Mouse (Mus musculus) forebrain, embryonic 12.5 days (tissue): ENCODE measurements around the gene Rars2. TPM values are rescaled to one million over a fixed set of nuclear protein-coding genes. Genes with fewer than 3 reads are reported as not detected.
A peak's percentile ranks its signal among the peaks of the same experiment; 100 is the strongest.
"Not testable (repeated sequence)": the region's sequence is repeated elsewhere in the genome, so short reads cannot be mapped to it uniquely, and the experiment has no call there.

ENCODE experiments used
- ATAC-seq: fragments of 200-750 bp; cut with Nextera tagmentation; 2 replicates; pipeline ENCODE4 v1.8.0; 2017; ENCODE audit warnings: moderate TSS enrichment; ENCODE audit not compliant: low FRiP score
- H3K27ac ChIP-seq: fragments of 300-500 bp; sonication (generic); 2 replicates; pipeline ENCODE4 v1.5.1; 2016; ENCODE audit warnings: mild to moderate bottlenecking
- H3K27me3 ChIP-seq: fragments of 300-500 bp; sonication (generic); 2 replicates; pipeline ENCODE4 v1.6.1; 2016; ENCODE audit warnings: mild to moderate bottlenecking
- H3K36me3 ChIP-seq: fragments of 300-500 bp; sonication (generic); replicated peaks from 2 replicates; pipeline ENCODE4 v1.6.1; 2016; ENCODE audit warnings: mild to moderate bottlenecking
- H3K4me1 ChIP-seq: fragments of 300-500 bp; sonication (generic); 2 replicates; pipeline ENCODE4 v1.6.1; 2016
- H3K4me2 ChIP-seq: fragments of 300-500 bp; sonication (generic); 2 replicates; pipeline ENCODE4 v1.6.1; 2016; ENCODE audit warnings: mild to moderate bottlenecking, moderate library complexity
- H3K4me3 ChIP-seq: fragments of 300-500 bp; sonication (generic); replicated peaks from 2 replicates; pipeline ENCODE4 v1.5.1; 2016; ENCODE audit warnings: mild to moderate bottlenecking
- H3K9ac ChIP-seq: fragments of 300-500 bp; sonication (generic); 2 replicates; pipeline ENCODE4 v1.6.1; 2016; ENCODE audit warnings: mild to moderate bottlenecking
- H3K9me3 ChIP-seq: fragments of 300-500 bp; sonication (generic); 2 replicates; pipeline ENCODE4 v1.6.1; 2016
- WGBS: fragments of 180-500 bp; shearing (Covaris S2); methylation state at CpG from one replicate; pipeline ENCODE4 v1.1.7; 2016; 5-methylcytosine and 5-hydroxymethylcytosine counted together
- polyA plus RNA-seq: library from polyadenylated mRNA; unstranded; fragments of >200 nt; fragmentation: Nextera tagmentation; extraction: Ambion mirVana; gene quantifications from 2 replicates; pipeline ENCODE4 v1.2.1, GENCODE M21; 2016

Gene Rars2
- polyA plus RNA-seq, result 76.0 and 83.7 TPM in 2 replicates

DNA sequence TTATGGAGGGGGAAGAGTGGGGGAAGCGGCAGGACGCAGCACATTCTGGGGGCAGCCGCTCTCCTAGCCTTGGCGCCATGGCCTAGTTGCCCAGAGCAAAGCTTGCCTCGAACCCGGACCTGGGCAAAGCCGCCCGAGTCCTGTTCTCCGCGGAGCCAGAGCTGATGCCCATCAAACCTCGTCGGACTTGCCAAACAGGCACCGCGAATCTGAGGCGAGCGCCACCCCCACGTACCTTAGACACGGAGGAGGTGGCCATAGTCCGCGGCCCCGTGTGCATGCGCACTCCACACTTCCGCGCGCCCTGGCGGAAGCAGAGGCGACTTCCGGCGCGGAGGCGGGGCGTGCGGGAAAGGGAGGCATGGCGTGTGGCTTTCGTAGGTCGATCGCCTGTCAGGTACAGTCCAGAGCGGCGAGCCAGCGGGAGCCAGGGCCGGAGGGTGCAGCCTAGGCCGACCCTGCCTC lies at the start of gene Rars2, which contains the start of gene Orc3:
Gene Rars2 (plus strand): TSS at position 328 of the 465 bp plus-strand sequence.
Gene Orc3 (minus strand): TSS at position 315 of the 465 bp plus-strand sequence.
- Histone ChIP-seq H3K9ac (peak within 1 kb of the TSS; percentile 89), H3K36me3 (peaks cover 2% of the 10 kb centered on the region), H3K27me3 (no peaks in the 10 kb centered on the region), H3K4me3 (peak within 1 kb of the TSS; percentile 80), H3K4me2 (peak within 1 kb of the TSS; percentile 88), H3K4me1 (peaks cover 23% of the 10 kb centered on the region), H3K9me3 (no peaks in the 10 kb centered on the region), H3K27ac (peak within 1 kb of the TSS; percentile 85)
- under 1% methylated on average over 38 of the region's 42 CpGs for WGBS
- ATAC-seq, result peak; percentile 98

DNA sequence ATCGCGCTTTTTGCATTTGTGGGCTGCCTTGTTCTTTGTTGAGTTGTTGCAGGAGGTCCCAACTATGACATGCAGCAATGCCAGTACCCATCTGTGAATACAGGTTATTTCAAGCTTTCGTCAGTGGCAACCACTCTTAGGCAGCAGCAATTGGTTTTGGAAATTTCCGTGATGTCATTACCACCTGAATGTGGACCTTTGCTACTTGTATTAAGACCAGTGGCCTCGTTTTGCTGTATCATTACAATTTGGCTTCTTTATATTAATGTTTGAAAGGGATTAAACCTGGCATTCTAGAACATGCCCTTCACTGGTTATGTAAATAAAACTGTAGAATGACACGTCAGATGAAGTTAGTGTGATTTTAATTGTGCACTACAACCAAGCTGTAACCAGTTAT lies 48.5 kb upstream of the Rars2 start:
- peaks cover 57% of the 10 kb centered on the region for H3K36me3 ChIP-seq
- H3K4me1 ChIP-seq, result peaks cover 2% of the 10 kb centered on the region; the same call in 1 of the 2 replicates
- no peaks in the 10 kb centered on the region for H3K9me3 ChIP-seq
- WGBS, result 93% methylated on average over 6 of the region's 6 CpGs
- ATAC-seq, result no peak
- no peak overlapping the region for H3K9ac ChIP-seq
- no peak overlapping the region for H3K27ac ChIP-seq
- no peak overlapping the region for H3K4me2 ChIP-seq
- no peak overlapping the region for H3K4me3 ChIP-seq
- no peaks in the 10 kb centered on the region for H3K27me3 ChIP-seq

DNA sequence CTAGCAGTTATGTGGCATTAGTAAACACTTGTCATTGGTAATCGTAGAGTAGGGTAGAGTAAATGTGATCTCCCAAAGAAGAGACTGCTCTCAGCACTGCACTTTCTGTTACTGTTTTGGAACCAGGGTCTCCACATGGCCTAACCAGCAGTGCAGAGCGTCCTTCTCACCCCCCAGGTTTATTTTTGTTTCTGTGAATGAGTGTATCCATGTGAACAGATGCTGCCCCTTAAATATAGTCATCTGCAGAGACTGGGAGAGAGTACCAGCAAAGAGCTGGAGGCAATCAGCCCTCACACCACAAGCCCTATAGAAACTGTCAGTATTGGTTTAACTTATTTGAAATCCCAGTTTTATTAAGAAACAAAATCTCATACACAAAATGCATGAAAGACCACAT lies 41.9 kb upstream of the Rars2 start:
- Histone ChIP-seq H3K36me3 (peaks cover 86% of the 10 kb centered on the region), H3K9me3 (no peaks in the 10 kb centered on the region), H3K27ac (no peak overlapping the region), H3K9ac (no peak overlapping the region), H3K4me1 (no peaks in the 10 kb centered on the region), H3K4me3 (no peak overlapping the region), H3K4me2 (no peak overlapping the region), H3K27me3 (no peaks in the 10 kb centered on the region)
- WGBS, result 85% methylated on average over 2 of the region's 2 CpGs
- ATAC-seq, result no peak

DNA sequence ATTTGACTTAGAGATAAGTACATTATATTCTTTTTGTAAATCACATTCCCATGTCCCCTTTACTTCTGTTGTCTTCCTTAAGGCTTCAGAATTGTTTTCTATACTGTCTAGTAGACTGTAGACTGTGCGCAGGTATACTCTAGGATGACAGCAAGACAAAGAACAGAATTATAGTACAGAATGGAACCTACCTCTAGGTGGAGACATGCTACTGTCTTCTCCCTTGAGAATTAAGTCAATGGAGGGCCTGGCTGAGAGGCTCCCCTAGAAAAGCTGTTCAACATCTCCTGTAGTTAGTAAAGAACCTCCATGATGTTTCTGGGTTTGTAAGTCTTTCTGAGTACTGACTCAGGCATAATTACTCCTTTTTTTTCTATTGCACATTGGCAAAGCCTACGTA lies 37.7 kb upstream of the Rars2 start:
- no peak overlapping the region for H3K4me3 ChIP-seq
- H3K27me3 ChIP-seq, result no peaks in the 10 kb centered on the region
- H3K27ac ChIP-seq, result no peak overlapping the region
- no peaks in the 10 kb centered on the region for H3K4me1 ChIP-seq
- H3K9me3 ChIP-seq, result no peaks in the 10 kb centered on the region
- no peak overlapping the region for H3K4me2 ChIP-seq
- peaks cover 85% of the 10 kb centered on the region for H3K36me3 ChIP-seq
- 95% methylated on average over 2 of the region's 2 CpGs for WGBS
- ATAC-seq, result no peak
- H3K9ac ChIP-seq, result no peak overlapping the region

DNA sequence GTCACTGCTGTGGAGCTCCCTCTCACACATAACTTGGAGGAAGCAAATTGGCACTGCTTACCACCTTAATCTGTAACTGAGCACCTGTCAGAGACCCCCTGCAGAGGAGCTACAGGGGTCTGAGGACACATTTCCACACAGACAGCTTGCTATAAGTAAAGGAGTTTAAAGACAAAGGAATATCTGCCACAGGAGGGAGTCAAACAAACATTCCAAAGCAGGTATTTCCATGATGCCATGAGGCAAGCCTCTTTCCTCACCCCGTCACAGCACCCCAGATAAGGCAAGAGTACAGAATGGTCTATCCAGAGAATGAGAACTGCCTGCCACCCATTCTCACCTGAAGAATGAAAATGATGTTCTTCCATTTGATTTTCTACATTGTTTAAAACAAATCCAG lies 35.5 kb upstream of the Rars2 start:
- Histone ChIP-seq H3K9me3 (no peaks in the 10 kb centered on the region), H3K27me3 (no peaks in the 10 kb centered on the region), H3K9ac (no peak overlapping the region), H3K36me3 (peaks cover 89% of the 10 kb centered on the region), H3K4me3 (no peak overlapping the region), H3K4me2 (no peak overlapping the region), H3K4me1 (no peaks in the 10 kb centered on the region), H3K27ac (no peak overlapping the region)
- WGBS, result 83% methylated on average over 1 of the region's 1 CpGs
- no peak for ATAC-seq

DNA sequence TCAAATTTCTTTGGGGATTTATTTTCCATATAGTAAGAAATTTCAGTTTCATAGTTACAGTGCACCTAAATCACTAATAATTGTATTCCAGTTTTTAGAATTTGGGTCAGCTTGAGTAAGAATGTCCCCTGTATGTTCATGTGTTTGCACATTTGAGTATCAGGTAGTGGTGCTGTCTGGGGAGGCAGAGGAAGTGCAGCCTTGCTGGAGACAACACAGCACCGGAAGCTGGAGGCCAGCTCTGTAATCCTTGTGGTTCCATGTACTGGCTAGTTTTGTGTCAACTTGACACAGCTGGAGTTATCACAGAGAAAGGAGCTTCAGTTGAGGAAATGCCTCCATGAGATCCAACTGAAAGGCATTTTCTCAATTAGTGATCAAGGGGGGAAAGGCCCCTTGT lies 33.3 kb upstream of the Rars2 start:
- not testable (repeated sequence) for H3K27me3 ChIP-seq, H3K4me1 ChIP-seq, H3K4me3 ChIP-seq, ATAC-seq, H3K9me3 ChIP-seq, H3K27ac ChIP-seq, H3K9ac ChIP-seq, H3K4me2 ChIP-seq
- H3K36me3 ChIP-seq, result peaks cover 80% of the 10 kb centered on the region
- 96% methylated on average over 1 of the region's 1 CpGs for WGBS

DNA sequence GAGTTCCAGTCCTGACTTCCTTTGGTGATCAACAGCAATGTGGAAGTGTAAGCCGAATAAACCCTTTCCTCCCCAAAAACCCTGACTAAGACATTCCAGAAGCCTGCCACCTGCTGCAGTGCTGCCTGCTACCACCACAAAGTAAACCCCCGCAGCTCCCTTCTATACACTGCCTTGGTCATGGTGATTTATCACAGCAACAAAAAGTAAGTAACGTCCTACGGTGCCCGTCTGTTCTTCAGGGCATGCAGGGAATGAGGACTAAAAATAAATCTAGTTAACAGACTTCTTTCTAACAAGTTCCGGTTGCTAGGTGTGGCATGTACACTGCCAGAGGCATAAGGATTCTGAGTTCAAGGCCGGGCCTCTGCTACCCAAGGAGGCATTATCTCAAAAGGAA lies 32.8 kb upstream of the Rars2 start:
- no peak for ATAC-seq

DNA sequence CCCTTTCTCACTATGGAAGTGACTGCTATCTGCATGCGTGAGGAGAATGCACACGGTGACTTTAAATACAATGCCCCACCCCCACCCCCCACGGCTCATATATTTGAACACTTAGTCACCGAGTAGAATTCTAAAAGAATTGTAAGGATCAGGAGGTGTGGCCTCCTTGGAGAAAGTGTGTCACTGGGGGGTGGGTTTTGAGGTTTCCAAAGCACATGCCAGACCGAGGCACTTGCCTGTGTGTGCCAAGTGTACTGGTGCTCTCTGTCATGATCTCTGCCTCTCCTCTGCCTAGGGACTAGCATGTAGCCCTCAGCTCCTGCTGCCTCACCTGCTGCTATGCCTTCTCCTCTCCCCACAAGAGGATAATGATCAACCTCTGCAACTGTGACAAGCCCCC lies 32.3 kb upstream of the Rars2 start:
- H3K36me3 ChIP-seq, result peaks cover 70% of the 10 kb centered on the region
- H3K4me2 ChIP-seq, result no peak overlapping the region
- no peak overlapping the region for H3K27ac ChIP-seq
- no peaks in the 10 kb centered on the region for H3K9me3 ChIP-seq
- H3K9ac ChIP-seq, result no peak overlapping the region
- H3K27me3 ChIP-seq, result no peaks in the 10 kb centered on the region
- no peak for ATAC-seq
- no peaks in the 10 kb centered on the region for H3K4me1 ChIP-seq
- WGBS, result 69% methylated on average over 5 of the region's 5 CpGs
- H3K4me3 ChIP-seq, result no peak overlapping the region

More for the DNA sequence above, 32.8 kb upstream of the Rars2 start:
- H3K27me3 ChIP-seq, result no peaks in the 10 kb centered on the region
- no peak overlapping the region for H3K27ac ChIP-seq
- no peaks in the 10 kb centered on the region for H3K4me1 ChIP-seq
- WGBS, result 88% methylated on average over 7 of the region's 7 CpGs
- peaks cover 75% of the 10 kb centered on the region for H3K36me3 ChIP-seq
- no peaks in the 10 kb centered on the region for H3K9me3 ChIP-seq
- H3K9ac ChIP-seq, result no peak overlapping the region
- H3K4me3 ChIP-seq, result no peak overlapping the region
- H3K4me2 ChIP-seq, result no peak overlapping the region

DNA sequence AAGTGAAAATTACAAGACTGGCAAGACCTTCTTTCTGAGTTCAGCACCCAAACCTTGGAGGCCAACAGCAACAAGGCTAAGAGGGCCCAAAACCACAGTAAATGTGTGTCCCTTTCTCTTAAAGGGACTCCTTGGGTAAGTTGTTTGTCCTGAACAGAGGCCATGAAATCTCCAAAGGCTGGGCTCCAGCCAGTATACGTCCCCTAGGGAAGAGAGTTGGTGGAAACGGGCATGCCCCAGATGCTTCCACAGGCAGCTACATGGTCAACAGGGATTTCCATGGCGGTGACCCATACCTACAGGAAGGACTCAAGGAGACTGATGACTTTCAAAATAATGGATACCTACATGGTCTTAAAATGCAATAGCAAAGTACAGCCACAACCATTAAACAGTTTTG lies 31.3 kb upstream of the Rars2 start:
- no peak overlapping the region for H3K27ac ChIP-seq
- 94% methylated on average over 3 of the region's 3 CpGs for WGBS
- H3K9me3 ChIP-seq, result no peaks in the 10 kb centered on the region
- no peaks in the 10 kb centered on the region for H3K27me3 ChIP-seq
- H3K4me1 ChIP-seq, result no peaks in the 10 kb centered on the region
- no peak overlapping the region for H3K4me2 ChIP-seq
- ATAC-seq, result no peak
- peaks cover 63% of the 10 kb centered on the region for H3K36me3 ChIP-seq
- H3K9ac ChIP-seq, result no peak overlapping the region
- H3K4me3 ChIP-seq, result no peak overlapping the region

DNA sequence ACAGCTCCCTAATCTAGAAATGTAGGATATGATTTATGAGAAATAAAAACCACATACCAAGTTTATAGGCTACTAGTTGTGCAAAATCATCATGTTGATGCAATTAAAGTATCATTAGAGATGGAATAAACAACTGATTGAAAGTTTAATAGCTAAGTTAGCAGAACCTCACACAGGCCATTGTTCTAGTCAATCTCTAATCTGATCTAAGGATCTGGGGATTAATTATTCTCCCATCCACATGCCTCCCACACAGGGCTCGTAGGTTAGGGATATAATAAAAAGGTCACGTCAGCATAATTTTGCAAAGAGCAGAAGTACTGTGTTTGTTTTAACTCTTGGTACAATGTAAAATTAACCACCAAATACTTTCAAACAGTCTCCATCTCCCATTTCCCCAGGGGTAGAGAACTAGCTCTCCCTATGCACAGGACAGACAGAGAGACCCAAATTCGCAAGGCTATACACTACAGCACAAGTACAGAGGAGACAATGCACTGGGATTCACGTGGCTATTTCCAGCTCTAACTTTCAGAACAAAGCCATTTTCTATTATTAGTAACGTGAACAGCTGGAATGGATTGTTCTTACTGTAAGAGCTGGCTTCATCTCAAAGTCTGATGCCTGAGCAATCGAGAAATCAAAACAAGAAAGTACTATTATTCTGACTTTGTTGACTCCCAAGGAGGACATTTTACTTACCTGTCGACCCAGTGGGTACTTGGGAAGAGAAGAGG lies 29.7 kb upstream of the Rars2 start:
- WGBS, result 88% methylated on average over 7 of the region's 7 CpGs
- ATAC-seq, result no peak

DNA sequence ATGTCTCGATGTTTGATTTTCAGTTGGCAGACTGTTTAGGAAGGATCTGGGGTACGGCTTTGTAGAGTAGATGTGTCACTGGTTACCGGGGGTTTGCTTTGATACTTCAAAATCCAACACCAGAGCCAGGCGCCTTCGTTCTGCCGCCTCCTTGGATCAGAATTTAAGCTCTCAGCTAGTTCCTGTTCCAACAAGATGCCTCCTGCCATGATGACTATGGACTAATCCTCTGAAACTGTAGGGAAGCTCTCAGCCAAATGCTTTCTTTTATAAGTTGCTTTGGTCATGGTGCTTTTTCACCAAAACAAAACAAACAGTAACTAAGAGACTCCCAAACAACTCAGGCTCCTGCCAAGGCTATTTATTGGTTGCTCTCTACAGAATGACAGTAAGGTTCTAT lies 11.6 kb upstream of the Rars2 start:
- Histone ChIP-seq H3K4me3 (no peak overlapping the region), H3K36me3 (peaks cover 66% of the 10 kb centered on the region), H3K27me3 (no peaks in the 10 kb centered on the region), H3K9me3 (no peaks in the 10 kb centered on the region), H3K4me2 (no peak overlapping the region), H3K9ac (no peak overlapping the region), H3K4me1 (no peaks in the 10 kb centered on the region), H3K27ac (no peak overlapping the region)
- 93% methylated on average over 6 of the region's 6 CpGs for WGBS
- no peak for ATAC-seq

More for the DNA sequence above, 29.7 kb upstream of the Rars2 start:
- Histone ChIP-seq H3K9me3 (no peaks in the 10 kb centered on the region), H3K4me2 (no peak overlapping the region), H3K27me3 (no peaks in the 10 kb centered on the region), H3K4me3 (no peak overlapping the region), H3K9ac (no peak overlapping the region), H3K27ac (no peak overlapping the region), H3K36me3 (peaks cover 52% of the 10 kb centered on the region), H3K4me1 (no peaks in the 10 kb centered on the region)

DNA sequence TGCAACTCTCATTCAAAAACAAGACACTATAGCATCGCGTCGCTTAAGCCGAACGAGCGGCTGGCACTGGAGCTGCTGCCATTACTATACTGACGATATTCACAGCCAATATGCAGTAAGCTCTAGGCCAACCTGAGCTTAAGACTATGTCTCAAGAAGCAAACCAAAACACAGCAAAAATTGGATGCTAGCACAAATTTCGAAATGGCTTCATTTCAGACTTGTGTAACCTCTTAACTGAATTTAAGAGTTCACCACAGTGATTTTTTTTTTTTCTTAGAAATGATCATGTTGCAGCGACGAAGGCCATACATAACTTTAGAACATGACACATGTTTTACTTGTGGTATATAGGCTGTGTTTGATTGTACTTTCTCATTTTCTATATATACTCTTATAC lies 8.1 kb upstream of the Rars2 start:
- no peak overlapping the region for H3K9ac ChIP-seq
- H3K27ac ChIP-seq, result no peak overlapping the region
- peaks cover 46% of the 10 kb centered on the region for H3K36me3 ChIP-seq
- H3K9me3 ChIP-seq, result no peaks in the 10 kb centered on the region
- no peaks in the 10 kb centered on the region for H3K4me1 ChIP-seq
- no peak overlapping the region for H3K4me2 ChIP-seq
- 96% methylated on average over 10 of the region's 10 CpGs for WGBS
- H3K4me3 ChIP-seq, result no peak overlapping the region
- no peaks in the 10 kb centered on the region for H3K27me3 ChIP-seq
- ATAC-seq, result no peak

DNA sequence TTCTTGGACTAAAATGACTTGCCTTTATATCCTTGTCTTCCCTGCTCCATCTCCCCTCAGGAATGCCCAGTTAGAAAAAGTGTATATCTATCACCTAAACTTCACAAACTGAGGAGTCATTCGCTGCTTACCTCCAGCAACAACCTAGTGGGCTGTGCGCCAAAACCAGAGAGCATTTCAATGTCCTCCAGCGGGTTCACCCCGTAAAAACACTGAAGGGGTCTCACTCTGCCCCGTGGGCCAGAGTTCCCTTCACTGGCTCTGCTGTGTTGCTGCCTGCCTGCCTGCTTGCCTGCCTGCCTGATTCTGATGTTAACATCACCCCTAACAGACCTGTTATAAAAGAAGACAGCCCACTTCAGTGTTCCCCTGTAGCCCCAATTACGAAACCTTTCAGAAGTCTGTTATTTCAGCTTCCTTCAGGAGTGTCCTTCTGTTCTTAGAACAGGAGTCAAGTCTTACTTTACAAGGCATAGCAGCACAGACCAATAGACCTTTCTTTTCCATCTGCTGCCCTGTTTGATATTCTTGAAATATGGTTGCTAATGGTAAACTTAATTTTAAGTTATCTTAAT lies 1.1 kb upstream of the Rars2 start:
- peaks cover 23% of the 10 kb centered on the region for H3K4me1 ChIP-seq
- H3K27me3 ChIP-seq, result no peaks in the 10 kb centered on the region
- H3K9ac ChIP-seq, result peak overlapping the region; percentile 89
- peak overlapping the region; percentile 88 for H3K4me2 ChIP-seq
- WGBS, result 77% methylated on average over 6 of the region's 6 CpGs
- peak overlapping the region; percentile 80 for H3K4me3 ChIP-seq
- no peaks in the 10 kb centered on the region for H3K9me3 ChIP-seq
- H3K36me3 ChIP-seq, result peaks cover 4% of the 10 kb centered on the region
- no peak overlapping the region for H3K27ac ChIP-seq
- no peak for ATAC-seq
